ENCODE assay signal across 10 mouse cellular contexts in the genomic region with DNA sequence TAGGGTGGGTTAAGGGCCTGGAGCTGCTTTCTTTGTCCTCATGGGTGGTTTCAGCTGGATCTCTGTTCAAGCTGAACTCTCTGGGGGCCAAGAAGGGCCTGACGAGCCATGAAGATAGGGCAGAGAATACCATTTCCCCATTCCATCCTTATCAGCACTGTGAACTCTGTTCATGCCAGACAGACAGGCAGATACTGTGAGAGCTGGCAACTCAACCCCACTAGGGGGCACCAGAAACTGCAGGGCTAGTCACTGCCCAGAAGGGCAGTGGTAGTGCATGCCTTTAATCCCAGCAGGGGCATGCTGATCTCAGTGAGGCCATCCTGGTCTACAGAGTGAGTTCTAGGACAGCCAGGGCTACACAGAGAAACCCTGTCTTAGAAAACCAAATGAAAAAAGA. TPM values are rescaled to one million over a fixed set of nuclear protein-coding genes. Genes with fewer than 3 reads are reported as not detected.
DNase-seq lines count a peak whose midpoint lies in the region; ATAC-seq lines count a peak whose summit lies in the region.
"Had no signal": no experiment of that assay in that cellular context is flagged by ENCODE, and none has a peak within 500 bp of the region (broad histone marks: within the 10 kb centered on the region; RNA-seq: fewer than 3 reads in every experiment).

No protein-coding gene starts in this region.

- 65% methylated on average over 1 of the region's 1 CpGs for WGBS in hindbrain, embryonic 11.5 days
- WGBS in hindbrain, embryonic 12.5 days = 42% methylated on average over 1 of the region's 1 CpGs
- WGBS in embryonic facial prominence, embryonic 14.5 days = 61% methylated on average over 1 of the region's 1 CpGs
- WGBS in large intestine, adult 2 months = 12% methylated on average over 1 of the region's 1 CpGs

- peaks cover 2% of the 10 kb centered on the region; the same call in 1 of the 2 replicates for H3K4me1 ChIP-seq in hindbrain, embryonic 11.5 days (replicated peaks; ENCODE audit: control insufficient read depth, insufficient read depth, low read length)
- H3K4me1 ChIP-seq in hindbrain, embryonic 12.5 days = peaks cover 21% of the 10 kb centered on the region
- peaks cover 3% of the 10 kb centered on the region; the same call in 1 of the 2 replicates for H3K4me1 ChIP-seq in embryonic facial prominence, embryonic 14.5 days (ENCODE audit: control insufficient read depth, insufficient read depth, low read length)

- H3K4me2 ChIP-seq in hindbrain, embryonic 11.5 days (replicated peaks; ENCODE audit: low read depth, low read length) = no peak overlapping the region
- no peak overlapping the region for H3K4me2 ChIP-seq in hindbrain, embryonic 12.5 days (replicated peaks)
- no peak overlapping the region for H3K4me2 ChIP-seq in embryonic facial prominence, embryonic 14.5 days (ENCODE audit: low read depth, low read length)

- H3K27ac ChIP-seq in hindbrain, embryonic 11.5 days (ENCODE audit: low read depth, low read length) = no peak overlapping the region
- H3K27ac ChIP-seq in hindbrain, embryonic 12.5 days = no peak overlapping the region
- no peak overlapping the region for H3K27ac ChIP-seq in embryonic facial prominence, embryonic 14.5 days (replicated peaks; ENCODE audit: low read depth, low read length)
- H3K27ac ChIP-seq: macrophage had no signal

- H3K9ac ChIP-seq in hindbrain, embryonic 11.5 days (ENCODE audit: low read depth, low read length) = no peak overlapping the region
- H3K9ac ChIP-seq in hindbrain, embryonic 12.5 days = no peak overlapping the region
- H3K9ac ChIP-seq in embryonic facial prominence, embryonic 14.5 days (ENCODE audit: low read depth, low read length) = no peak overlapping the region

- no peak for ATAC-seq in hindbrain, embryonic 11.5 days (ENCODE audit: low FRiP score)
- no peak; the same call in 1 of the 2 replicates for ATAC-seq in hindbrain, embryonic 12.5 days (ENCODE audit: low FRiP score)
- ATAC-seq in CD4-positive, CD25-positive, alpha-beta regulatory T cell, adult 4 months = peak; percentile 45
- peak; percentile 41; the same call in 1 of the 2 replicates for ATAC-seq in embryonic facial prominence, embryonic 14.5 days (ENCODE audit: low read depth)

- H3K36me3 ChIP-seq in hindbrain, embryonic 11.5 days (ENCODE audit: control insufficient read depth, insufficient read depth, low read length) = no peaks in the 10 kb centered on the region
- H3K36me3 ChIP-seq in hindbrain, embryonic 12.5 days = no peaks in the 10 kb centered on the region
- H3K36me3 ChIP-seq in embryonic facial prominence, embryonic 14.5 days (ENCODE audit: control insufficient read depth, insufficient read depth, low read length) = no peaks in the 10 kb centered on the region

- no peaks in the 10 kb centered on the region for H3K9me3 ChIP-seq in hindbrain, embryonic 11.5 days (ENCODE audit: control insufficient read depth, low read length)
- H3K9me3 ChIP-seq in hindbrain, embryonic 12.5 days (replicated peaks) = no peaks in the 10 kb centered on the region
- no peaks in the 10 kb centered on the region for H3K9me3 ChIP-seq in embryonic facial prominence, embryonic 14.5 days (ENCODE audit: control insufficient read depth, low read length)

- no peak overlapping the region for H3K4me3 ChIP-seq in hindbrain, embryonic 11.5 days (ENCODE audit: low read depth, low read length)
- no peak overlapping the region for H3K4me3 ChIP-seq in hindbrain, embryonic 12.5 days
- no peak overlapping the region for H3K4me3 ChIP-seq in embryonic facial prominence, embryonic 14.5 days (ENCODE audit: low read depth, low read length)
- H3K4me3 ChIP-seq: erythroblast, embryonic 14.5 days had no signal

- no peaks in the 10 kb centered on the region for H3K27me3 ChIP-seq in hindbrain, embryonic 11.5 days (ENCODE audit: control insufficient read depth, insufficient read depth, low read length)
- H3K27me3 ChIP-seq in hindbrain, embryonic 12.5 days = peaks cover 15% of the 10 kb centered on the region
- no peaks in the 10 kb centered on the region for H3K27me3 ChIP-seq in embryonic facial prominence, embryonic 14.5 days (replicated peaks; ENCODE audit: control insufficient read depth, insufficient read depth, low read length)

- DNase-seq in hindbrain, embryonic 11.5 days (ENCODE audit: low spot score) = peak; percentile 54
- peak; percentile 50 for DNase-seq in adrenal gland, adult 2 months
- no peak for DNase-seq in embryonic facial prominence, embryonic 14.5 days (ENCODE audit: low spot score)
- DNase-seq in large intestine, adult 2 months (ENCODE audit: low read depth, low spot score) = peak; percentile 19
- peak; percentile 35 for DNase-seq in right cerebral cortex, postnatal 14 days
- no peak for DNase-seq in gastrocnemius, adult 18-20 months (ENCODE audit: low spot score)

RNA-seq across cellular contexts. Expression of a gene that starts 38.2 kb away (rescaled TPM):
- not detected in 2 replicates for polyA plus RNA-seq in hindbrain, embryonic 11.5 days (2014; fragmentation: Nextera tagmentation; extraction: Ambion mirVana)
- not detected in 2 replicates for polyA plus RNA-seq in hindbrain, embryonic 12.5 days (2016; fragmentation: Nextera tagmentation; extraction: Ambion mirVana)
- polyA plus RNA-seq in CD4-positive, CD25-positive, alpha-beta regulatory T cell, adult 4 months (2017; shearing (Covaris generic)) = not detected
- total RNA-seq in adrenal gland, adult 2 months (2021) = not detected
- not detected in 2 replicates for polyA plus RNA-seq in adrenal gland, adult 2 months (2012; rRNA removed)
- polyA plus RNA-seq in embryonic facial prominence, embryonic 14.5 days (2014; fragmentation: Nextera tagmentation; extraction: Ambion mirVana) = not detected in 2 replicates
- polyA plus RNA-seq in large intestine, adult 2 months (2012; rRNA removed) = not detected in 2 replicates
- total RNA-seq in gastrocnemius, adult 18-20 months (2021) = not detected
- polyA plus RNA-seq: erythroblast, embryonic 14.5 days; macrophage had no signal

Comparison
In these comparisons a context has a peak if more than half of its experiments do, and no peak if none do; other contexts are left out.
1. ATAC-seq: peak in CD4-positive, CD25-positive, alpha-beta regulatory T cell, adult 4 months (single experiment) and embryonic facial prominence, embryonic 14.5 days (single experiment); none in hindbrain, embryonic 11.5 days (single experiment) and hindbrain, embryonic 12.5 days (single experiment).
2. DNase-seq: peak in hindbrain, embryonic 11.5 days (single experiment), adrenal gland, adult 2 months (single experiment), large intestine, adult 2 months (single experiment) and right cerebral cortex, postnatal 14 days (single experiment); none in embryonic facial prominence, embryonic 14.5 days (single experiment) and gastrocnemius, adult 18-20 months (single experiment).